Comparison of ENCODE assay signal across 8 mouse cellular contexts in the genomic region with DNA sequence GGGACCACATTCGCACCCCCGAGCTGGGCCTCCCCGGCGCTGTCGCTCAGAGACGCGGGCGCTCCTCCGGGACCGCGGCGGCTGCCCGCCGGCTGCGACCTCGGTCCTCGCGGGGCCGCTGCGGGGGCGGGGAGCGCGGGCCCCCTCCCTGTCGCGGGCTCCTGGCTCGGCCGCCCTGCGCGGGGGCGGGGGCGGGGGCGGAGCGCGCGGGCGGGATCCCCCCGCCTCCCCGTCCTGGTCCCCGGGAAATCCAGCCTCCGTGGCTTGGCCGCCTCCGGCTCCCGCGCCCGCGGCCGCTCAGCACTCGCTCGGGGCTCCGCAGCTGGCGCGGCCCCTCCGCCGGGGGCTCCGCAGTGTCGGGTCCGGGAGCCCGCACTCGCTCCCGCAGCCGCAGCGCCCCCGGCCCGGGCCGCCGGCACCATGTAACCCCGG. TPM values are rescaled to one million over a fixed set of nuclear protein-coding genes. Genes with fewer than 3 reads are reported as not detected.
A peak's percentile ranks its signal among the peaks of the same experiment; 100 is the strongest.
DNase-seq lines count a peak whose midpoint lies in the region; ATAC-seq and TF ChIP-seq lines count a peak whose summit lies in the region.

Gene Dlgap3, plus strand, starts transcription at position 291 of the 432 bp plus-strand sequence.

- ATAC-seq in forebrain, postnatal 0 days, result peak; percentile 79
- ATAC-seq in lung, embryonic 14.5 days (ENCODE audit: insufficient read depth), result peak; percentile 66

- no peaks in the 10 kb centered on the region for H3K4me1 ChIP-seq in brown adipose tissue, adult 24 weeks (ENCODE audit: control insufficient read depth, insufficient read depth, insufficient read length, low read length)
- peaks cover 14% of the 10 kb centered on the region; the same call in 1 of the 2 replicates for H3K4me1 ChIP-seq in forebrain, postnatal 0 days (ENCODE audit: insufficient read depth)
- 0 out of 2 replicates have a peak, but pooled peaks cover 5% of the 10 kb centered on the region for H3K4me1 ChIP-seq in lung, embryonic 14.5 days (ENCODE audit: insufficient read depth)
- peaks cover 11% of the 10 kb centered on the region for H3K4me1 ChIP-seq in small intestine, adult 2 months (ENCODE audit: control insufficient read depth, insufficient read depth, insufficient read length, low read length)

- H3K9ac ChIP-seq in forebrain, postnatal 0 days, result peak within 1 kb of the TSS; percentile 87
- peak within 1 kb of the TSS; percentile 48 for H3K9ac ChIP-seq in lung, embryonic 14.5 days

- peak within 1 kb of the TSS; percentile 64 for H3K4me3 ChIP-seq in brown adipose tissue, adult 24 weeks (ENCODE audit: insufficient read depth, low read depth, low read length)
- peak within 1 kb of the TSS; percentile 92 for H3K4me3 ChIP-seq in forebrain, postnatal 0 days (ENCODE audit: low read depth, low read length)
- H3K4me3 ChIP-seq in lung, embryonic 14.5 days (ENCODE audit: low read depth, low read length), result peak within 1 kb of the TSS; percentile 66
- peak within 1 kb of the TSS; percentile 61 for H3K4me3 ChIP-seq in small intestine, adult 2 months (ENCODE audit: low read depth, low read length)

- whole genome bisulfite sequencing in forebrain, postnatal 0 days, result under 1% methylated on average over 53 of the region's 67 CpGs
- WGBS in lung, embryonic 14.5 days, result under 1% methylated on average over 54 of the region's 67 CpGs
- 2% methylated on average over 54 of the region's 67 CpGs for WGBS in small intestine, adult 2 months

- H3K27ac ChIP-seq in brown adipose tissue, adult 24 weeks (replicated peaks; ENCODE audit: low read depth, low read length), result no peak within 1 kb of the TSS
- peak within 1 kb of the TSS; percentile 73 for H3K27ac ChIP-seq in forebrain, postnatal 0 days (ENCODE audit: low read depth, low read length)
- no peak within 1 kb of the TSS for H3K27ac ChIP-seq in lung, embryonic 14.5 days (ENCODE audit: low read depth)
- no peak within 1 kb of the TSS for H3K27ac ChIP-seq in small intestine, adult 2 months (ENCODE audit: insufficient read depth, low read depth, low read length)

- DNase-seq in ovary, postnatal 10 days (ENCODE audit: low spot score), result peak; percentile 5
- DNase-seq in ovary, adult 18-20 months (ENCODE audit: low spot score), result no peak
- DNase-seq in forebrain, postnatal 0 days, result peak; percentile 78
- peak; percentile 58 for DNase-seq in kidney, postnatal 10 days
- DNase-seq in lung, embryonic 14.5 days, result peak; percentile 65
- DNase-seq in spleen, adult 12 weeks (ENCODE audit: low spot score), result no peak

- H3K4me2 ChIP-seq in forebrain, postnatal 0 days (ENCODE audit: low read depth), result peak within 1 kb of the TSS; percentile 97
- peak within 1 kb of the TSS; percentile 99 for H3K4me2 ChIP-seq in lung, embryonic 14.5 days

- no peaks in the 10 kb centered on the region for H3K27me3 ChIP-seq in forebrain, postnatal 0 days (ENCODE audit: insufficient read depth, low read length)
- H3K27me3 ChIP-seq in lung, embryonic 14.5 days (ENCODE audit: insufficient read depth, low read length), result peaks cover 40% of the 10 kb centered on the region
- peaks cover 29% of the 10 kb centered on the region for H3K27me3 ChIP-seq in small intestine, adult 2 months (ENCODE audit: control insufficient read depth, insufficient read depth, low read length)

- H3K36me3 ChIP-seq in forebrain, postnatal 0 days (ENCODE audit: insufficient read depth), result no peaks in the 10 kb centered on the region
- no peaks in the 10 kb centered on the region for H3K36me3 ChIP-seq in lung, embryonic 14.5 days (ENCODE audit: insufficient read depth)
- no peaks in the 10 kb centered on the region for H3K36me3 ChIP-seq in small intestine, adult 2 months (ENCODE audit: control insufficient read depth, insufficient read depth, low read length)

- TF ChIP-seq POLR2A in small intestine, adult 2 months (IDR thresholded peaks at IDR 0.05; ENCODE audit: low read depth, low read length), result no peak

- H3K9me3 ChIP-seq in forebrain, postnatal 0 days (ENCODE audit: low read length), result no peaks in the 10 kb centered on the region
- H3K9me3 ChIP-seq in lung, embryonic 14.5 days (ENCODE audit: low read depth, low read length), result no peaks in the 10 kb centered on the region

- TF ChIP-seq CTCF in forebrain, postnatal 0 days (IDR thresholded peaks at IDR 0.05; ENCODE audit: low read depth), result no peak
- TF ChIP-seq CTCF in lung, embryonic 14.5 days (IDR thresholded peaks at IDR 0.05; ENCODE audit: low read depth), result no peak
- TF ChIP-seq CTCF in small intestine, adult 2 months (IDR thresholded peaks at IDR 0.05; ENCODE audit: extremely low read depth, insufficient read length, insufficient replicate concordance, low read depth, low read length), result no peak

RNA-seq across cellular contexts. Expression of gene Dlgap3, which starts in this region (rescaled TPM):
- not detected in 2 replicates for polyA plus RNA-seq in brown adipose tissue, adult 24 weeks (2012; ENCODE audit: insufficient read depth, insufficient read length, missing spikeins)
- 66.9 and 85.5 TPM in 2 replicates for total RNA-seq in forebrain, postnatal 0 days (2014; rRNA removed)
- 23.1 and 28.0 TPM in 2 replicates for polyA plus RNA-seq in forebrain, postnatal 0 days (2015; fragmentation: Nextera tagmentation; extraction: Ambion mirVana)
- 0.97 and 1.4 TPM in 2 replicates for polyA plus RNA-seq in lung, embryonic 14.5 days (2014; fragmentation: Nextera tagmentation; extraction: Ambion mirVana)
- polyA plus RNA-seq in small intestine, adult 2 months (2012; rRNA removed), result 0.47 and 0.75 TPM in 2 replicates

Comparison
In these comparisons a context has a peak if more than half of its experiments do, and no peak if none do; other contexts are left out.
1. RNA of gene Dlgap3 (polyA plus RNA-seq): 23.1 to 28.0 TPM in forebrain, postnatal 0 days; 0.97 to 1.4 TPM in lung, embryonic 14.5 days, not detected in brown adipose tissue, adult 24 weeks and 0.47 to 0.75 TPM in small intestine, adult 2 months; every median in the first group is over 10 times any median in the second.
2. DNase-seq: peak in ovary, postnatal 10 days (single experiment), forebrain, postnatal 0 days (single experiment), kidney, postnatal 10 days (single experiment) and lung, embryonic 14.5 days (single experiment); none in ovary, adult 18-20 months (single experiment) and spleen, adult 12 weeks (single experiment).
3. Peak in every context shown above with its lines, with median percentiles within 50 percentile points of each other: H3K4me3 ChIP-seq.